Mouse (Mus musculus): ENCODE results near the gene Tmod2. TPM values are rescaled to one million over a fixed set of nuclear protein-coding genes. Genes with fewer than 3 reads are reported as not detected.
"Not testable (repeated sequence)": the region's sequence is repeated elsewhere in the genome, so short reads cannot be mapped to it uniquely, and the experiment has no call there.

Gene Tmod2
- total and polyA plus RNA-seq, 2 experiments from 2014 or later, result 185 to 406 TPM

GRCm38 (mm10) chr9:75534431-75534962 is 76.6 kb downstream of the Tmod2 start:
- Histone ChIP-seq H3K27me3 (ENCODE audit: insufficient read depth, low read length) (no peaks in the 10 kb centered on the region), H3K4me1 (ENCODE audit: insufficient read depth) (no peaks in the 10 kb centered on the region), H3K9ac (no peak overlapping the region), H3K4me3 (ENCODE audit: low read depth, low read length) (no peak overlapping the region), H3K9me3 (ENCODE audit: low read length) (no peaks in the 10 kb centered on the region), H3K36me3 (ENCODE audit: insufficient read depth) (peaks cover 9% of the 10 kb centered on the region; the same call in 1 of the 2 replicates), H3K27ac (ENCODE audit: low read depth, low read length) (no peak overlapping the region), H3K4me2 (ENCODE audit: low read depth) (no peak overlapping the region)
- 90% methylated on average over 8 of the region's 8 CpGs for WGBS
- DNase-seq (no peak), ATAC-seq (no peak)
- no peak for TF ChIP-seq CTCF (IDR thresholded peaks at IDR 0.05; ENCODE audit: low read depth)

GRCm38 (mm10) chr9:75532989-75533388 is 78.1 kb downstream of the Tmod2 start:
- 81% methylated on average over 8 of the region's 9 CpGs for WGBS
- not testable (repeated sequence) for H3K4me1 ChIP-seq (ENCODE audit: insufficient read depth)

GRCm38 (mm10) chr9:75532461-75532860 is 78.7 kb downstream of the Tmod2 start:
- DNase-seq (no peak), ATAC-seq (no peak)
- Histone ChIP-seq H3K4me3 (ENCODE audit: low read depth, low read length) (no peak overlapping the region), H3K4me2 (ENCODE audit: low read depth) (no peak overlapping the region), H3K4me1 (ENCODE audit: insufficient read depth) (no peaks in the 10 kb centered on the region), H3K9ac (no peak overlapping the region), H3K27ac (ENCODE audit: low read depth, low read length) (no peak overlapping the region), H3K9me3 (ENCODE audit: low read length) (no peaks in the 10 kb centered on the region), H3K36me3 (ENCODE audit: insufficient read depth) (peaks cover 15% of the 10 kb centered on the region; the same call in 1 of the 2 replicates), H3K27me3 (ENCODE audit: insufficient read depth, low read length) (no peaks in the 10 kb centered on the region)
- 87% methylated on average over 7 of the region's 7 CpGs for WGBS
- TF ChIP-seq CTCF (IDR thresholded peaks at IDR 0.05; ENCODE audit: low read depth), result no peak

More at GRCm38 (mm10) chr9:75532989-75533388, 78.1 kb downstream of the Tmod2 start:
- peaks cover 12% of the 10 kb centered on the region; the same call in 1 of the 2 replicates for H3K36me3 ChIP-seq (ENCODE audit: insufficient read depth)
- H3K4me2 ChIP-seq (ENCODE audit: low read depth); ATAC-seq; H3K27ac ChIP-seq (ENCODE audit: low read depth, low read length); H3K27me3 ChIP-seq (ENCODE audit: insufficient read depth, low read length); H3K9me3 ChIP-seq (ENCODE audit: low read length); H3K9ac ChIP-seq; DNase-seq; H3K4me3 ChIP-seq (ENCODE audit: low read depth, low read length): not testable (repeated sequence)

- H3K4me3 ChIP-seq (ENCODE audit: low read depth, low read length), result no peak overlapping the region
- H3K36me3 ChIP-seq (ENCODE audit: insufficient read depth), result peaks cover 13% of the 10 kb centered on the region; the same call in 1 of the 2 replicates
- ATAC-seq (no peak), DNase-seq (no peak)
- no peaks in the 10 kb centered on the region for H3K27me3 ChIP-seq (ENCODE audit: insufficient read depth, low read length)
- no peaks in the 10 kb centered on the region for H3K4me1 ChIP-seq (ENCODE audit: insufficient read depth)
- H3K4me2 ChIP-seq (ENCODE audit: low read depth), result no peak overlapping the region
- H3K27ac ChIP-seq (ENCODE audit: low read depth, low read length), result no peak overlapping the region
- no peak for TF ChIP-seq CTCF (IDR thresholded peaks at IDR 0.05; ENCODE audit: low read depth)
- 31% methylated on average over 5 of the region's 5 CpGs for WGBS
- H3K9me3 ChIP-seq (ENCODE audit: low read length), result no peaks in the 10 kb centered on the region
- H3K9ac ChIP-seq, result no peak overlapping the region
Observed at GRCm38 (mm10) chr9:75529358-75529757, 81.8 kb downstream of the Tmod2 start.

- TF ChIP-seq CTCF (IDR thresholded peaks at IDR 0.05; ENCODE audit: low read depth), result no peak
- Histone ChIP-seq H3K36me3 (ENCODE audit: insufficient read depth) (peaks cover 11% of the 10 kb centered on the region; the same call in 1 of the 2 replicates), H3K4me2 (ENCODE audit: low read depth) (no peak overlapping the region), H3K27me3 (ENCODE audit: insufficient read depth, low read length) (no peaks in the 10 kb centered on the region), H3K27ac (ENCODE audit: low read depth, low read length) (no peak overlapping the region), H3K9ac (no peak overlapping the region), H3K9me3 (ENCODE audit: low read length) (no peaks in the 10 kb centered on the region), H3K4me1 (ENCODE audit: insufficient read depth) (no peaks in the 10 kb centered on the region; the same call in 1 of the 2 replicates), H3K4me3 (ENCODE audit: low read depth, low read length) (no peak overlapping the region)
- WGBS, result 97% methylated on average over 9 of the region's 9 CpGs
- DNase-seq (no peak), ATAC-seq (no peak)
Observed at GRCm38 (mm10) chr9:75528096-75528495, 83.0 kb downstream of the Tmod2 start.

- Histone ChIP-seq H3K27me3 (ENCODE audit: insufficient read depth, low read length) (no peaks in the 10 kb centered on the region), H3K36me3 (ENCODE audit: insufficient read depth) (peaks cover 11% of the 10 kb centered on the region; the same call in 1 of the 2 replicates), H3K9me3 (ENCODE audit: low read length) (no peaks in the 10 kb centered on the region), H3K27ac (ENCODE audit: low read depth, low read length) (no peak overlapping the region), H3K4me2 (ENCODE audit: low read depth) (no peak overlapping the region), H3K9ac (no peak overlapping the region), H3K4me1 (ENCODE audit: insufficient read depth) (no peaks in the 10 kb centered on the region; the same call in 1 of the 2 replicates), H3K4me3 (ENCODE audit: low read depth, low read length) (no peak overlapping the region)
- ATAC-seq (no peak), DNase-seq (no peak)
- 67% methylated on average over 13 of the region's 13 CpGs for WGBS
- TF ChIP-seq CTCF (IDR thresholded peaks at IDR 0.05; ENCODE audit: low read depth), result no peak
Observed at GRCm38 (mm10) chr9:75527368-75528059, 83.6 kb downstream of the Tmod2 start.

GRCm38 (mm10) chr9:75523646-75524045 is 87.5 kb downstream of the Tmod2 start:
- peaks cover 9% of the 10 kb centered on the region; the same call in 1 of the 2 replicates for H3K36me3 ChIP-seq (ENCODE audit: insufficient read depth)
- TF ChIP-seq CTCF (IDR thresholded peaks at IDR 0.05; ENCODE audit: low read depth), result no peak
- peak; percentile 91 for ATAC-seq
- no peak overlapping the region for H3K4me2 ChIP-seq (ENCODE audit: low read depth)
- no peak overlapping the region for H3K9ac ChIP-seq
- H3K4me3 ChIP-seq (ENCODE audit: low read depth, low read length), result no peak overlapping the region
- H3K9me3 ChIP-seq (ENCODE audit: low read length), result no peaks in the 10 kb centered on the region
- no peaks in the 10 kb centered on the region; the same call in 1 of the 2 replicates for H3K4me1 ChIP-seq (ENCODE audit: insufficient read depth)
- peak; percentile 28 for DNase-seq
- WGBS, result 22% methylated on average over 6 of the region's 6 CpGs
- H3K27me3 ChIP-seq (ENCODE audit: insufficient read depth, low read length), result no peaks in the 10 kb centered on the region
- H3K27ac ChIP-seq (ENCODE audit: low read depth, low read length), result no peak overlapping the region

Data from forebrain, postnatal 0 days (tissue).